Mouse (Mus musculus) C2C12 (cell line): ENCODE results near the gene Zswim1.

Source experiments
- CTCF ChIP-seq: IDR thresholded peaks from one replicate; pipeline ENCODE4 v1.5.1; 2011; ENCODE audit not compliant: control insufficient read depth, insufficient read depth, insufficient read length
- FOSL1 ChIP-seq: IDR thresholded peaks from one replicate; pipeline ENCODE4 v1.8.0; 2011; ENCODE audit warnings: mild to moderate bottlenecking, low read length; ENCODE audit not compliant: poor library complexity, insufficient read depth, severe bottlenecking
- MAX ChIP-seq: IDR thresholded peaks from one replicate; pipeline ENCODE4 v1.6.1; 2011; ENCODE audit warnings: mild to moderate bottlenecking, control low read depth
- USF1 ChIP-seq: IDR thresholded peaks from one replicate; pipeline ENCODE4 v1.6.1; 2011; ENCODE audit warnings: low read depth, mild to moderate bottlenecking, control low read depth, moderate library complexity

GRCm38 (mm10) chr2:164776130-164776529 is 46.4 kb upstream of the Zswim1 start:
- no peak for TF ChIP-seq CTCF
- no peak for TF ChIP-seq MAX
- TF ChIP-seq USF1, result no peak
- no peak for TF ChIP-seq FOSL1
